Mouse (Mus musculus) heart, adult 8-10 months (tissue): ENCODE measurements around the gene Paqr3. TPM values are rescaled to one million over a fixed set of nuclear protein-coding genes. Genes with fewer than 3 reads are reported as not detected.

Experiments
- total RNA-seq, 4 experiments: library from RNA; stranded (reverse); gene quantifications; 2 replicates each; pipeline ENCODE4 v1.2.4; 2022

The Paqr3 gene
- total RNA-seq, 4 experiments from 2014 or later: 2.3 to 4.9 (median 2.8) TPM

Other genes starting within 250 kb of the Paqr3 start
- gene Bmp2k, start 113.9 kb downstream of the Paqr3 start, total RNA-seq: 1 to 10 TPM; 6.3 to 6.9 (median 6.6) TPM